Mouse (Mus musculus): Measurements from ENCODE around the gene Evx2. TPM values are rescaled to one million over a fixed set of nuclear protein-coding genes. Genes with fewer than 3 reads are reported as not detected.

Gene Evx2
- polyA plus RNA-seq, 1 experiment from 2014 or later = not detected

GRCm38 (mm10) chr2:74669650-74670235 is 10.4 kb upstream of the Evx2 start:
- Histone ChIP-seq H3K27ac (replicated peaks) (no peak overlapping the region), H3K36me3 (replicated peaks) (no peaks in the 10 kb centered on the region), H3K4me1 (replicated peaks) (no peaks in the 10 kb centered on the region; the same call in 1 of the 2 replicates), H3K4me3 (replicated peaks) (no peak overlapping the region), H3K9me3 (replicated peaks) (no peaks in the 10 kb centered on the region), H3K4me2 (no peak overlapping the region), H3K27me3 (peaks cover 99% of the 10 kb centered on the region), H3K9ac (no peak overlapping the region)
- 3% methylated on average over 14 of the region's 14 CpGs for WGBS (ENCODE audit: insufficient replicate concordance)
- ATAC-seq (ENCODE audit: insufficient read depth) = no peak

- no peak for ATAC-seq (ENCODE audit: insufficient read depth)
- H3K4me2 ChIP-seq = no peak overlapping the region
- H3K27ac ChIP-seq (replicated peaks) = no peak overlapping the region
- no peaks in the 10 kb centered on the region for H3K36me3 ChIP-seq (replicated peaks)
- H3K4me3 ChIP-seq (replicated peaks) = no peak overlapping the region
- peaks cover 99% of the 10 kb centered on the region for H3K27me3 ChIP-seq
- no peak overlapping the region for H3K9ac ChIP-seq
- 2% methylated on average over 3 of the region's 3 CpGs for WGBS (ENCODE audit: insufficient replicate concordance)
- no peaks in the 10 kb centered on the region; the same call in 1 of the 2 replicates for H3K4me1 ChIP-seq (replicated peaks)
- no peaks in the 10 kb centered on the region for H3K9me3 ChIP-seq (replicated peaks)
These were observed 9.8 kb upstream of the Evx2 start for GRCm38 (mm10) chr2:74669230-74669578.

DNA sequence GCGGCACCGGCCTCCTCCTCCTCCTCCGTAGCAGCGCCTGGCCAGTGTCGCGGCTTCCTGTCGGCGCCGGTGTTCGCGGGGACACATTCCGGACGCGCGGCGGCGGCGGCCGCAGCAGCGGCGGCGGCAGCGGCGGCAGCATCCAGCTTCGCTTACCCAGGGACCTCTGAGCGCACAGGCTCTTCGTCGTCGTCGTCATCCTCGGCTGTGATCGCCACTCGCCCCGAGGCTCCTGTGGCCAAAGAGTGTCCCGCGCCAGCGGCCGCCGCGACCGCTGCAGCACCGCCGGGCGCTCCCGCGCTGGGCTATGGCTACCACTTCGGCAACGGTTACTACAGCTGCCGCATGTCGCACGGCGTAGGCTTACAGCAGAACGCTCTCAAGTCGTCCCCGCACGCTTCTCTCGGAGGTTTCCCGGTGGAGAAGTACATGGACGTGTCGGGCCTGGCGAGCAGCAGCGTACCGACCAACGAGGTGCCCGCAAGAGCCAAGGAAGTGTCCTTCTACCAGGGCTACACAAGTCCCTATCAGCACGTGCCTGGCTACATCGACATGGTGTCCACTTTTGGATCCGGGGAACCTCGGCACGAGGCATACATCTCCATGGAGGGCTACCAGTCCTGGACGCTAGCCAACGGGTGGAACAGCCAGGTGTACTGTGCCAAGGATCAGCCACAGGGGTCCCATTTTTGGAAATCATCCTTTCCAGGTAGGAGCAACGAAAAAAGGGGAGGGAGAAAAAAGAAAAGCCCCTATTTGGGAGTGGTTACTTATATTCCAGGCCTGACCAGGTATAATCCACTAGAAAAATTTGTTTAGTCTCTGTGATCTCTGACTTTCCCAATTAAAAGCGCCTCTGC is 9.2 kb upstream of the Evx2 start:
- Histone ChIP-seq H3K9ac (no peak overlapping the region), H3K9me3 (replicated peaks) (no peaks in the 10 kb centered on the region), H3K4me1 (replicated peaks) (no peaks in the 10 kb centered on the region; the same call in 1 of the 2 replicates), H3K4me3 (replicated peaks) (peak overlapping the region; percentile 37), H3K27ac (replicated peaks) (no peak overlapping the region), H3K4me2 (peak overlapping the region; percentile 54), H3K27me3 (peaks cover 99% of the 10 kb centered on the region), H3K36me3 (replicated peaks) (no peaks in the 10 kb centered on the region)
- WGBS (ENCODE audit: insufficient replicate concordance) = 1% methylated on average over 67 of the region's 74 CpGs
- ATAC-seq (ENCODE audit: insufficient read depth) = no peak

DNA sequence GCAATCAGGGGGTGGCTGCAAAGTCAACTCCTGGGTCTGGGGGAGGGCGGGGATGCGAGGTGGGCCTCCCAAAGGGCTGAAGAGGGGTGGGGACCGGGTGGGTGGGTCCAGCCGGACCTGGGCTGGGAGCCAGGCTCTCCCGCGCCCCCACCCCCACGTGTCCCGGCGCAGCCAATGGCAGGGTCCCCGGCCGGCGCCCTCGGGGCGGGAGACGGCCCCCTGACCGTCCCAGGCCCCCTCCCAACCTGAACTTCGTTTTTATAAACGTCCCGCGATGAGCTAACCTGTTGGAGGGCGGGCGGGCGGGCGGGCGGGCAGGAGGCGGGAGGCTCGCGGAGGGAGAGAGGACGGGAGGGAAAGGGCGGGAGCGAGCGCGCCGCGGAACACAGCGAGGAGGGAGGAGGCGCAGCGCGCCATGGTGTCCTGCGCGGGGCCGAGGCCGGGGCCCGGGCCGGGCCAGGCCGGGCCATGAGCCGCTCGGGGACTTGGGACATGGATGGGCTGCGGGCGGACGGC is 8.5 kb upstream of the Evx2 start, which contains the start of gene Hoxd13:
TSS of gene Hoxd13 (plus strand) at position 469 of the 516 bp plus-strand sequence.
- Histone ChIP-seq H3K9me3 (replicated peaks) (no peaks in the 10 kb centered on the region), H3K4me2 (peak within 1 kb of the TSS; percentile 54), H3K27ac (replicated peaks) (no peak within 1 kb of the TSS), H3K27me3 (peaks cover 99% of the 10 kb centered on the region), H3K9ac (no peak within 1 kb of the TSS), H3K36me3 (replicated peaks) (no peaks in the 10 kb centered on the region), H3K4me1 (replicated peaks) (no peaks in the 10 kb centered on the region; the same call in 1 of the 2 replicates), H3K4me3 (replicated peaks) (peak within 1 kb of the TSS; percentile 37)
- 1% methylated on average over 46 of the region's 51 CpGs for WGBS (ENCODE audit: insufficient replicate concordance)
- no peak for ATAC-seq (ENCODE audit: insufficient read depth)

- Histone ChIP-seq H3K27ac (replicated peaks) (no peak overlapping the region), H3K4me3 (replicated peaks) (no peak overlapping the region), H3K4me2 (no peak overlapping the region), H3K36me3 (replicated peaks) (no peaks in the 10 kb centered on the region), H3K27me3 (peaks cover 99% of the 10 kb centered on the region), H3K9me3 (replicated peaks) (no peaks in the 10 kb centered on the region), H3K4me1 (replicated peaks) (no peaks in the 10 kb centered on the region; the same call in 1 of the 2 replicates), H3K9ac (no peak overlapping the region)
- WGBS (ENCODE audit: insufficient replicate concordance) = 4% methylated on average over 36 of the region's 36 CpGs
- ATAC-seq (ENCODE audit: insufficient read depth) = no peak
These were observed 8.0 kb upstream of the Evx2 start for GRCm38 (mm10) chr2:74667191-74667841.

GRCm38 (mm10) chr2:74666411-74666810 is 7.1 kb upstream of the Evx2 start:
- Histone ChIP-seq H3K4me2 (no peak overlapping the region), H3K9me3 (replicated peaks) (no peaks in the 10 kb centered on the region), H3K27ac (replicated peaks) (no peak overlapping the region), H3K4me1 (replicated peaks) (no peaks in the 10 kb centered on the region; the same call in 1 of the 2 replicates), H3K9ac (no peak overlapping the region), H3K36me3 (replicated peaks) (no peaks in the 10 kb centered on the region), H3K27me3 (peaks cover 99% of the 10 kb centered on the region), H3K4me3 (replicated peaks) (no peak overlapping the region)
- WGBS (ENCODE audit: insufficient replicate concordance) = 2% methylated on average over 7 of the region's 7 CpGs
- ATAC-seq (ENCODE audit: insufficient read depth) = no peak

DNA sequence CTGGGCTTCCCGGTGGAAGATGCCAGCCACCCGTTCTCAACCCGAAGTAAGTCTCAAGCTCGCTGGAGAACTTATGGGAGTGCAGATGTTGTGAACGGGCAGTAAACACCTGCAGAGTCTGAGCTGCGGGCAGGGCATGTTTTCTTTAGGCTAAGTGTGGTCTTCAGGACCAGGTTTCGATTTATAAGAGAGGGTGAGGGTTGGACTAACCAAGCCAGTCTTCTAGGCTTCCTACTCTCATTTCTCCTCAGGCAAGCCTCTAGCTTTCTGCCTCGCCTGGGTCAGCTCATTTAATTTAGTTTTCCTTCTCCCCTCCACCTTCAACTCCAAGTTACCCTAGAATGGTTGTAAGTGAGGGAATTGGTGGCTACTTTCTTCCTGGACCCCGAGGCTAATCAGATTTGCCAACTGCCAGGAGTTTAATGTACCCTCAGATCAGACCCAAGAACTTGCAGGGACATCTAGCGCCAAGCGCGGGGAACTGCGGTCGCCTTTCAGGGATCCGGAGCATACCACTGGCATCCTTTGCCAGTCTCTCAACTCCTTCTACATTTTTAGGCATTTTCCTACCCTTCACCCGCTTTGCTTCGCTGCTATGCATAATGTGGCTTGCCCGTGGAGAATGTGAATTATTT is 4.1 kb upstream of the Evx2 start:
- H3K9ac ChIP-seq = no peak overlapping the region
- no peaks in the 10 kb centered on the region; the same call in 1 of the 2 replicates for H3K4me1 ChIP-seq (replicated peaks)
- no peaks in the 10 kb centered on the region for H3K9me3 ChIP-seq (replicated peaks)
- H3K4me3 ChIP-seq (replicated peaks) = no peak overlapping the region
- peaks cover 99% of the 10 kb centered on the region for H3K27me3 ChIP-seq
- no peak for ATAC-seq (ENCODE audit: insufficient read depth)
- H3K36me3 ChIP-seq (replicated peaks) = no peaks in the 10 kb centered on the region
- H3K4me2 ChIP-seq = no peak overlapping the region
- WGBS (ENCODE audit: insufficient replicate concordance) = 3% methylated on average over 18 of the region's 18 CpGs
- H3K27ac ChIP-seq (replicated peaks) = no peak overlapping the region

- H3K4me3 ChIP-seq (replicated peaks) = no peak overlapping the region
- no peak for ATAC-seq (ENCODE audit: insufficient read depth)
- 2% methylated on average over 14 of the region's 14 CpGs for WGBS (ENCODE audit: insufficient replicate concordance)
These were observed 2.3 kb upstream of the Evx2 start for GRCm38 (mm10) chr2:74661685-74662084.

DNA sequence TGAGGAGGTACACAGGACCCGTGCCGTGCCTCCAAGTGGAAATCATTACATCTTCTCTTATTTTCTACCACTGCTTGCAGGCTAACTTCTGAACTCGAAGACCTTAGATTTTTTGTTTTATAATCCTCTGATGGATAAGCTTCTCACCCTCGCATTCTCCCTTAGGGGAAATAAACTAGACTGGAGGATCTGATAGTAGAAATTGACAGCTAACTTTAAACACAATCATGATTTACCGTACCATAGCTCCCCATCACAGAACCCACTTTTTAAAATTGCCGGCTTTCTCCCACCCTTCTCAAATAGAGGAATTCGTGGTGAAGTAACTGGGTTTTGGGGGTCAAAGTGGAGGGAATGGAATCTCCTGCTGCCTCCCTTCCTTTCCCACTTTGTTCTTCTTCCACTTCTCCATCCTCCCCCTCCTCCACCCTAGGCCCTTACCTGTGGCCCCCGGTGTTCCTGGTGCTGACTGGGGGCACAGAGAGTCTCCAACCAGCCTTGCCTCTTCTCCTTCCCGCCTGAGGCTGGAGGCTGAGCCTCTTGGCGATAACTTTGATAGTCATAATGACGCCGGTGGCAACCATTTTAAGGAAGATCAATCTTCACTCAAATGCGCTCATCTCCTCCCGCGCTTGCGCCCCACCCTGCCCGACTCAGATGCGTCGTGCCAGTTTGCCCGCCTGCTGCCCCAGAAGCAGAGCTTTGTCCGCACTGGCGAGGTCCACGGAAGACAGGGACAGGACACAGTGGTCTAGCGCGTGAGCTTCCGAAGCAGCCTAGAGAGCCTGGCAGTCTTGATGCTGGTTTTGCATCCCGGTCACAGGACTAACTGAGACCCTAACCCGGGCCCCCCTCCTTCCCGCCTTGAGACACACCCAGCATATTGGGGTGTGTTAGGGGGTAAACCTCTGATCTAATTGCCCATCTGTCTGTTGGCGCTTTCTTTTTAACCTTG is 1.3 kb upstream of the Evx2 start:
- 2% methylated on average over 30 of the region's 30 CpGs for WGBS (ENCODE audit: insufficient replicate concordance)
- no peak overlapping the region for H3K4me3 ChIP-seq (replicated peaks)
- ATAC-seq (ENCODE audit: insufficient read depth) = no peak
- H3K9me3 ChIP-seq (replicated peaks) = no peaks in the 10 kb centered on the region
- H3K4me2 ChIP-seq = no peak overlapping the region
- H3K4me1 ChIP-seq (replicated peaks) = peaks cover 4% of the 10 kb centered on the region
- H3K27me3 ChIP-seq = peaks cover 100% of the 10 kb centered on the region
- H3K9ac ChIP-seq = no peak overlapping the region
- no peaks in the 10 kb centered on the region for H3K36me3 ChIP-seq (replicated peaks)
- H3K27ac ChIP-seq (replicated peaks) = no peak overlapping the region

More at GRCm38 (mm10) chr2:74661685-74662084, 2.3 kb upstream of the Evx2 start:
- no peak overlapping the region for H3K27ac ChIP-seq (replicated peaks)
- peaks cover 100% of the 10 kb centered on the region for H3K27me3 ChIP-seq
- H3K9ac ChIP-seq = no peak overlapping the region
- H3K9me3 ChIP-seq (replicated peaks) = no peaks in the 10 kb centered on the region
- H3K36me3 ChIP-seq (replicated peaks) = no peaks in the 10 kb centered on the region
- H3K4me1 ChIP-seq (replicated peaks) = no peaks in the 10 kb centered on the region
- H3K4me2 ChIP-seq = no peak overlapping the region

All from liver, embryonic 15.5 days (tissue).